Mouse (Mus musculus): ENCODE results near the gene Rab11fip5. TPM values are rescaled to one million over a fixed set of nuclear protein-coding genes. Genes with fewer than 3 reads are reported as not detected.

Gene Rab11fip5
- polyA plus RNA-seq, 2 experiments: 15.9 to 16.9 TPM

GRCm38 (mm10) chr6:85341814-85342501 lies 32.5 kb downstream of the Rab11fip5 start:
- 69% methylated on average over 13 of the region's 13 CpGs for WGBS

GRCm38 (mm10) chr6:85340184-85340583 lies 34.2 kb downstream of the Rab11fip5 start:
- Histone ChIP-seq H3K4me1 (ENCODE audit: control insufficient read depth, insufficient read depth, low read length) (no peaks in the 10 kb centered on the region), H3K9ac (ENCODE audit: low read depth, low read length, severe bottlenecking) (no peak overlapping the region), H3K9me3 (ENCODE audit: control insufficient read depth, low read length) (no peaks in the 10 kb centered on the region), H3K4me3 (replicated peaks; ENCODE audit: low read length) (no peak overlapping the region), H3K27ac (replicated peaks; ENCODE audit: low read depth, low read length) (no peak overlapping the region), H3K27me3 (ENCODE audit: control insufficient read depth, insufficient read depth, low read length) (no peaks in the 10 kb centered on the region), H3K4me2 (replicated peaks; ENCODE audit: low read depth, low read length, severe bottlenecking) (no peak overlapping the region), H3K36me3 (ENCODE audit: control insufficient read depth, insufficient read depth, low read length) (peaks cover 36% of the 10 kb centered on the region)
- TF ChIP-seq POLR2A (IDR thresholded peaks at IDR 0.05; ENCODE audit: borderline replicate concordance, extremely low read depth, insufficient read depth, insufficient read length): no peak
- WGBS: 77% methylated on average over 12 of the region's 12 CpGs
- ATAC-seq (ENCODE audit: low FRiP score, low read depth) (no peak), DNase-seq (ENCODE audit: low spot score) (no peak)

More at GRCm38 (mm10) chr6:85341814-85342501, 32.5 kb downstream of the Rab11fip5 start:
- H3K9ac ChIP-seq (ENCODE audit: low read depth, low read length, severe bottlenecking): no peak overlapping the region
- H3K4me3 ChIP-seq (replicated peaks; ENCODE audit: low read length): no peak overlapping the region
- H3K27me3 ChIP-seq (ENCODE audit: control insufficient read depth, insufficient read depth, low read length): no peaks in the 10 kb centered on the region
- DNase-seq (ENCODE audit: low spot score): no peak
- TF ChIP-seq POLR2A (IDR thresholded peaks at IDR 0.05; ENCODE audit: borderline replicate concordance, extremely low read depth, insufficient read depth, insufficient read length): no peak
- no peak for ATAC-seq (ENCODE audit: low FRiP score, low read depth)
- H3K4me1 ChIP-seq (ENCODE audit: control insufficient read depth, insufficient read depth, low read length): no peaks in the 10 kb centered on the region
- no peak overlapping the region for H3K27ac ChIP-seq (replicated peaks; ENCODE audit: low read depth, low read length)
- H3K9me3 ChIP-seq (ENCODE audit: control insufficient read depth, low read length): no peaks in the 10 kb centered on the region
- H3K4me2 ChIP-seq (replicated peaks; ENCODE audit: low read depth, low read length, severe bottlenecking): no peak overlapping the region
- peaks cover 31% of the 10 kb centered on the region for H3K36me3 ChIP-seq (ENCODE audit: control insufficient read depth, insufficient read depth, low read length)

- Histone ChIP-seq H3K36me3 (ENCODE audit: control insufficient read depth, insufficient read depth, low read length) (peaks cover 36% of the 10 kb centered on the region), H3K4me1 (ENCODE audit: control insufficient read depth, insufficient read depth, low read length) (no peaks in the 10 kb centered on the region), H3K9me3 (ENCODE audit: control insufficient read depth, low read length) (no peaks in the 10 kb centered on the region), H3K27me3 (ENCODE audit: control insufficient read depth, insufficient read depth, low read length) (no peaks in the 10 kb centered on the region), H3K4me3 (replicated peaks; ENCODE audit: low read length) (no peak overlapping the region), H3K27ac (replicated peaks; ENCODE audit: low read depth, low read length) (no peak overlapping the region), H3K9ac (ENCODE audit: low read depth, low read length, severe bottlenecking) (no peak overlapping the region), H3K4me2 (replicated peaks; ENCODE audit: low read depth, low read length, severe bottlenecking) (no peak overlapping the region)
- ATAC-seq (ENCODE audit: low FRiP score, low read depth) (no peak), DNase-seq (ENCODE audit: low spot score) (no peak)
- no peak for TF ChIP-seq POLR2A (IDR thresholded peaks at IDR 0.05; ENCODE audit: borderline replicate concordance, extremely low read depth, insufficient read depth, insufficient read length)
- 93% methylated on average over 1 of the region's 1 CpGs for WGBS
These were observed 35.0 kb downstream of the Rab11fip5 start for GRCm38 (mm10) chr6:85339273-85339901.

GRCm38 (mm10) chr6:85336944-85337343 lies 37.5 kb downstream of the Rab11fip5 start:
- Histone ChIP-seq H3K9ac (ENCODE audit: low read depth, low read length, severe bottlenecking) (no peak overlapping the region), H3K27me3 (ENCODE audit: control insufficient read depth, insufficient read depth, low read length) (0 out of 2 replicates have a peak, but pooled peaks cover 1% of the 10 kb centered on the region), H3K9me3 (ENCODE audit: control insufficient read depth, low read length) (no peaks in the 10 kb centered on the region), H3K4me3 (replicated peaks; ENCODE audit: low read length) (no peak overlapping the region), H3K27ac (replicated peaks; ENCODE audit: low read depth, low read length) (no peak overlapping the region), H3K4me2 (replicated peaks; ENCODE audit: low read depth, low read length, severe bottlenecking) (no peak overlapping the region), H3K4me1 (ENCODE audit: control insufficient read depth, insufficient read depth, low read length) (no peaks in the 10 kb centered on the region), H3K36me3 (ENCODE audit: control insufficient read depth, insufficient read depth, low read length) (peaks cover 29% of the 10 kb centered on the region)
- 70% methylated on average over 9 of the region's 9 CpGs for WGBS
- no peak for TF ChIP-seq POLR2A (IDR thresholded peaks at IDR 0.05; ENCODE audit: borderline replicate concordance, extremely low read depth, insufficient read depth, insufficient read length)
- ATAC-seq (ENCODE audit: low FRiP score, low read depth): no peak
- no peak for DNase-seq (ENCODE audit: low spot score)

- H3K27me3 ChIP-seq (ENCODE audit: control insufficient read depth, insufficient read depth, low read length): 0 out of 2 replicates have a peak, but pooled peaks cover 7% of the 10 kb centered on the region
- H3K27ac ChIP-seq (replicated peaks; ENCODE audit: low read depth, low read length): no peak overlapping the region
- peaks cover 15% of the 10 kb centered on the region; the same call in 1 of the 2 replicates for H3K36me3 ChIP-seq (ENCODE audit: control insufficient read depth, insufficient read depth, low read length)
- H3K4me3 ChIP-seq (replicated peaks; ENCODE audit: low read length): no peak overlapping the region
- WGBS: 66% methylated on average over 3 of the region's 3 CpGs
- no peak overlapping the region for H3K4me2 ChIP-seq (replicated peaks; ENCODE audit: low read depth, low read length, severe bottlenecking)
- no peaks in the 10 kb centered on the region for H3K9me3 ChIP-seq (ENCODE audit: control insufficient read depth, low read length)
- H3K4me1 ChIP-seq (ENCODE audit: control insufficient read depth, insufficient read depth, low read length): no peaks in the 10 kb centered on the region
- no peak for TF ChIP-seq POLR2A (IDR thresholded peaks at IDR 0.05; ENCODE audit: borderline replicate concordance, extremely low read depth, insufficient read depth, insufficient read length)
- H3K9ac ChIP-seq (ENCODE audit: low read depth, low read length, severe bottlenecking): no peak overlapping the region
- ATAC-seq (ENCODE audit: low FRiP score, low read depth) (no peak), DNase-seq (ENCODE audit: low spot score) (no peak)
These were observed 39.1 kb downstream of the Rab11fip5 start for GRCm38 (mm10) chr6:85335352-85335751.
